Mouse (Mus musculus): ENCODE data around the gene Atp8b2.

Gene Atp8b2

DNA sequence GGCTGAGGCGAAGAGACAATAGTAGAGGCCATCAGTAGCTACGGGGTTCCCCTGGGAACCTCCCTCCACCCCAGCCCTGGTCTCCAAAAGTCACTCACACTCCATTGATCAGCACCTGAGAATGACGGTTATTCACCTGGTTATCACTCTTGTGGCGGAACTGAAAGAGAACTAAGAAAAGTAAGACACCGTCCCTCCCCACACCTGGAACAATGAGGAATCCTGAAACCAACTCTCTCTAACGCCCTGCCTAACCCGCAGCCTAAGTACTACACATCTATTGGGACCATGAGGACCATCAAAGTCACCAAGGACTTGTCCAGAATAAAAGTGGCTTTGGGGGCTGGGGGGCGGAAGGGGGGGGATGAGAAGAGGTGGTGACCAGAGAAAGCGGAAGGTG, 5.4 kb downstream of the Atp8b2 start:
- 90% methylated on average over 9 of the region's 9 CpGs for WGBS

DNA sequence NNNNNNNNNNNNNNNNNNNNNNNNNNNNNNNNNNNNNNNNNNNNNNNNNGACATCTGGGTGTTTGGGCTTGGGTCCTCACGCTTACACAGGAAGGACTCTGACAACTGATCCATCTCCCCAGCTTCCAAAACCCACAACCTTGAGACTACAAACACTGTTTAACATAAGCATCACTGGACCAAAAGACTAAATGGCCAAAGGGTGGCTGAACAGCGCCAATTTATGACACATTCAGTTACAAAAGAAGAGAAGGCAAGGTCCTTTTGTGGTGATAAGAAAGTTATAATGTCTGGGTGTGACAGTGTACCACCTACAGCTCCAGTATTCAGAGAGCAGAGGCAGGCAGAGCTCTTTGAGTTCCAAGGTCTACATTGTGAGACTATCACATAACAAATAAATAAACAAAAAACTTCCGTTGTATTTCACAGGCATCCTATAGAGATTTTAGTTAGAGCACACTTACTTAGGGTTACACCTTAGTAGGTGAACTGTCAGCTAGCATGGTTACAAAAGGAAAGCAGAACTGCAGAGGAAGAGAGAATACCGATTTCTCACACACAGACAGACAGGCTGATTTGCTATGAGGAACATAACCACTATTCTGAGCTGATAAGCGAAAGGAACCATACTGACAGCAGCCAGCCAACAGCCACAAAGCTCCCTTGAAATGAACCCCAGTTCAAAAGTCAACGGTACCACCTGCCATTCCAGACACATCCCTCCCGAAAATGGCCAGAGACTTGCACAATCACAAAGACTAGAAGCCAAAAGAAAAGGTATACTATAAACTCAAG, 6.9 kb downstream of the Atp8b2 start:
- WGBS = 89% methylated on average over 7 of the region's 7 CpGs

DNA sequence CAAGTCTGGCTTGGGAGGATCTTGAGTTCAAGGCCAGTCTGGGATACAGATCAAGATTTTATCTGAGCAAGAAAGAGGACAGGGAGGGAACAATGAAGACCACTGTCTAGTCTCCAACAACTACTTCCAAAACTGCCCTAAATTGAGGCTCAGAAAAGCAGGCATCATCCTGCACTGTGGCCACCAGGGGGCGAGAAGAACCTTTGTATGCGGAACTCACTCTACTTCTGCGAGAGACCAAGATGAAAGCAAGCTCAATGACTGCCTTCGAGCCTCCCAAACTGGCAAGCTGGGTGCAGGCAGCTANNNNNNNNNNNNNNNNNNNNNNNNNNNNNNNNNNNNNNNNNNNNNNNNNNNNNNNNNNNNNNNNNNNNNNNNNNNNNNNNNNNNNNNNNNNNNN, 9.9 kb downstream of the Atp8b2 start:
- WGBS = 2% methylated on average over 4 of the region's 4 CpGs

DNA sequence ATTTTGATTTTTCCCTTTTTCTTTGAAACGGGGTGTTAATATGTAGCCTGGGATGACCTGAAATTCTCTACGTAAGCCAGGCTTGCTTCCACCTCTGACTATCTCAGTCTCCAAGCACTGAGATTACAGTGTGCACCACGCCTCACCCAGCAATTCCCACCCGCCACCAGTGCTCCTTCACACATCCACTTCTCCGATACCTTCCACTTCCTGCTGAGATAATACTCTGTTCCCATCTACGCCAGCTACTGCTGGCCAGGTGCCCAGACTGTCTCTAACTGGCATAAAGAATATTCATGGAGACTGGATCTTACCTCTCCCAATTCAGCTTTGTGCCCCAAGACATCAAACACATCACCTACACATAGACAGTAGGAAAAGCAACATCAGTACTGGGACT, 14.7 kb downstream of the Atp8b2 start:
- 41% methylated on average over 6 of the region's 6 CpGs for WGBS

DNA sequence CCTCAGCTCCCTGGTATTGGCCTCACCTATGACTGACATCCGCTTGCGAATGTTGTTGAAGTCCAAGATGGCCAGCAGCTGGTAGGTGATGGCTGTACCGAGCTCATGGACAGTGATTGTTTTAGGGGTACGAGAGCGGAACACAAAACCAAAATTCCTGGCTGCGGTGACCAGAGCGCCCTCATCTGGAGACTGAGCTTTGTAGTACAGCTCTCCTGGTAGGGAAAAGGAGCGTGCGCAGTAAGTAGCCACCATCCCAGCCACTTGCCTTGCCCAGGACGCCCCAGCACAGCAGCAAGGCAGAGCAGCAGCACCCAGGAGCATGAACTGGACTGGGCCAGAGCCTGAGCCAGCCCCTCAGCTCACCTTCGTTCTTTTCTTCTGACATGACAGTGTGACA, 15.3 kb downstream of the Atp8b2 start:
- 85% methylated on average over 11 of the region's 11 CpGs for WGBS

DNA sequence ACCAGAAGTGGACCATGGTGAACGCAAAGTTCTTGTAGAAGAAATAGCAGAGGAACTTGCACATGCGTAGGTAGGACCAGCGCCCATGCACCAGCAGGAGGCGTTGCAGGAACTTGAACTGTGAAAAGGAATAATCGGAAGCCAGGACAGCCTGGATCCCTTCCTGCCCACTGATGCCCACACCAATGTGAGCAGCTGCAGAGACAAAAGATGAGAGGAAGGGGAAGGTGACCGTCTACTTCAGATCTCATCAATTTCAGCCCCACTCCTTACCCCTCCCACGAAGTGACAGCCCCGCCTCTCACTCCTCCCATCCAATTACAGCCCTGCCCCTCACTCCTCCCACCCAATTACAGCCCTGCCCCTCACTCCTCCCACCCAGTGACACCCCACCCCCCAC, 18.3 kb downstream of the Atp8b2 start:
- WGBS = 68% methylated on average over 8 of the region's 8 CpGs

DNA sequence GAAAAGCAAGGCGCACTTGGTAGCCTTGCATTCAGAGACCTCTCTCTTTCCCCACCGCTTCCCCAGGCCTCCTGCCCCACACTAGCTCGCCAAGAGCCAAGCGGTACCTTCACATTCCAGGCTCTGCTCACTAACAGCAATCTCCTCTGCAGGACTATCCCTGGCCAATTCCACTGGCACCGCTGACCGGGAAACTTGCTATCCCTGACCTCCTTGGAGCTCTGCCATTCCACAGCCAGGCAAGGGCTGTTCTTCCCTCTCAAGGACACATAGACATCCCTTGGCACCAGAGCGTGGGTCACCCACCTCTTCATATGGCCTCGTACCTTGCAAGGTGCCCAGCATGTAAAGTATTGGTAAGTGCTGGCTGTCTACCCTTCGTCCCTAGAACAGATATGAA, 20.4 kb downstream of the Atp8b2 start:
- 77% methylated on average over 9 of the region's 9 CpGs for WGBS

DNA sequence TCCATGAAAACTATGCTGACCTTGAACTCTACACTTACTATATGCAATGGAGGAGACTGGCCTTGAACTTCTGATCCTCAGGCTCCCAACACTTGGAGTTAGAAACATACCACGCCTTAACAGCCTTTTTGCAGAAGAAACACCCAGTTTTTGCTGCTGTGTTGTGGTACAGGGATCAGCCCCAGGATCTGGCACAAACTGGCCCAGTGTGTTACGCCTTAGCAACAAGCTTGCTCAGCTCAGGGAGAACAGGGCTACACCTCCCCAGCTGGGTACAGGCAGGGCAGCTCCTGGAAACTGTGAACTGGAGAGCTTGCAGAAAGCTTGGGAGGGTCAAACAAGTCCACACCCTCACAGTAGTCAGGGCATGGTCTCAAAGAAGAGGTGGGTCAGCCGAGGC, 26.8 kb downstream of the Atp8b2 start:
- 91% methylated on average over 3 of the region's 3 CpGs for WGBS

DNA sequence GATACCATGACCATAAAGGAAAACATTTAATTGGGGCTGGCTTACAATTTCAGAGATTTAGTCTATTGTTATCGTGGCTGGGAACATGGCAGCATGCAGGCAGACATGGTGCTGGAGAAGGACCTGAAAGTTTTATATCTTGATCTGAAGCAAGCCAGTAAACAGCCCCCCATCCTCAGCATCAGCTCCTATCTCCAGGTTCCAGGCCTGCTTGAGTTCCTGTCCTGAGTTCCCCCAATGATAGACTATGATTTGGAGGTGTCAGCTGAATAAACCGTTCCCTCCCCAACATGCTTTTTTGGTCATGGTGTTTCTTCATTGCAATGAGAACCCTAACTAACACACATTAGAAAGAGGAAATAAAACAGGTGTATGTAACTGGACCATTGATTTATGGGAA, 30.4 kb downstream of the Atp8b2 start:
- 93% methylated on average over 2 of the region's 2 CpGs for WGBS

DNA sequence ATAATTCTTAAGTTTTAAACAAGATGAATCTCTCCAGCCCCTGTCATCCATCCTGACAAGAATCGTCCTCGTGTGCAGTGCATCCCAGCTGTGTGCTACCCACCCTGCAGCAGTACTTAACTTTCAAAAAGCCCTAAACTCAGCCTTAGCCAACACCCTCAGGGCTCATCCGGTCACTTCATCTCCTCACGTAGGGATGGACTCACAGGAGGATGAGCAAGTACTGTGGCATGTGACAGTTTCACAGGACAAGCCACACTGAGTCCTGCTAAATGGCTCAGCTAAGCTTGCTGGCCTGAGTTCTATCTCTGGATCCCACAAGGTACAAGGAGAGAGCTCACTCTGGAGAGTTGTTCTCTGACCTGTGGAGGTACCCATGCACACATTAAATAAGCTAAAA, 34.4 kb downstream of the Atp8b2 start:
- 88% methylated on average over 4 of the region's 4 CpGs for WGBS

DNA sequence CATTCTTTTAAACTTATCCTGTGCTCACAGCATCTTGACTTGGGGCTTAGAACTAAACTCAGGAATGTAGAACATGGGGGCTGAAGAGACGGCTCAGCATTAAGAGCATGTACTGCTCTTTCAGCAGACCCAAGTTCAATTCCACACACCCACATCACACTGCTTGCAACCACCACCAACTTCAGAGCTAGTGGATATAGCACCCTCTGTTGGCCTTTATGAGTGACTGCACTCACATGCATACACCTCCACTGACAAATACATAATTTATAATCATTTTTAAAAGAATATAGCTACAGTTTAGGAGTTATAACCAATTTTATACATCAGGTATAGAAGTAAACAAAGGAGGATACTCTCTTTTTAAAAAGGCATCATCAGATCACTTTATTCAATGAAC, 36.9 kb downstream of the Atp8b2 start:
- WGBS = 100% methylated on average over 1 of the region's 1 CpGs

DNA sequence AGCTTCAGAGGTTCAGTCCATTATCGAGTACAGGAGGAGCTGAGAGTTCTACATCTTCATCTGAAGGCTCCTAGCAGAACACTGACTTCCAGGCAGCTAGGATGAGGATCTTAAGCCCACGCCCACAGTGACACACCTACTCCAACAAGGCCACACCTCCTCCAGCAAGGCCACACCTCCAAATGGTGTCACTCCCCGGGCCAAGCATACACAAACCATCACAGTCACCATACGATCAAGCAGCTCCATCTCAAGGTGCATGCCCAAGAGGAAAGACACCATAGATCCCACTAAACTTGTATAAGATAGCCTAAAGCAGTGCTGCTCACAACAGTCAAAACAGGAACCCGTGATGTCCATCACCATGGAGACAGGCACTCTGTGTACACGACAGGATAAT, 42.6 kb downstream of the Atp8b2 start:
- 72% methylated on average over 6 of the region's 6 CpGs for WGBS

DNA sequence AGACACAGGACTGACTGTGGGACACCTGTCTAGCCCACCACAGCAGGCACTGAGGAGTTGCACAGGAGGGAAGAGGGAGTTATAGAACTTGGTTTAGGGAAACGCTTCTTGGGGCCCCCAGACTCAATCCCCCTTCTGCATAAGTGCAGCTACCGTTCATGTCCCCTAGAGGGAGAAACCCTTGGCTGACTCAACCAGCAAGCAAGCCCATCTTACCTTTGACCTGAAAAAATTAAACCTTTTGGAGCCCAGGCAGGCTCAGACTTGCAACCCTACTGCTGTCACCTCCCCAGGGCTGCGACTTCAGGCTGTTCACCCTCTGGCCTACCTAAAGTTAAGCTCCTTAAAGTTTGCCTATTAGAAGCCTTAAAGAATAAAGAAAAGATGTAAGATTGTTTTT, 45.9 kb downstream of the Atp8b2 start:
- 70% methylated on average over 3 of the region's 3 CpGs for WGBS

DNA sequence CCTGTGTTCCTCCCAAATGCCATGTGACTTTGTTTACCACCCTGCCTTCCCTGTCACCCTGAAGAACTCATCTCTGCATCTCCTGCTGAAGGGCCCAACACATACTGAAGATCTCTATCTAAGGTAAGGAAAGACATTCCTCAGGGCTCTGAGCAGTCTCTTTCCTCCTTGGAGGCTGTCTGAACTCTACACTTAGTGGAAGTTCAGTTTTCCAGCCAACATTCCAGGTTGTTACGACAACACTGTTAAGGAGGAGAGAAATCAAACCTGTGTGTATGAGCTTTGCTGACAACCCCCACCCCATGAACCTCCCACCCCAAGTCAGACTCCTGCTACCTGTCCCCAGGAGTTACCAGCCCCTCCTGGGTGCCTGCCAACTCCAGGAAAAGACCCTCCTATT, 46.7 kb downstream of the Atp8b2 start:
- 96% methylated on average over 1 of the region's 1 CpGs for WGBS

DNA sequence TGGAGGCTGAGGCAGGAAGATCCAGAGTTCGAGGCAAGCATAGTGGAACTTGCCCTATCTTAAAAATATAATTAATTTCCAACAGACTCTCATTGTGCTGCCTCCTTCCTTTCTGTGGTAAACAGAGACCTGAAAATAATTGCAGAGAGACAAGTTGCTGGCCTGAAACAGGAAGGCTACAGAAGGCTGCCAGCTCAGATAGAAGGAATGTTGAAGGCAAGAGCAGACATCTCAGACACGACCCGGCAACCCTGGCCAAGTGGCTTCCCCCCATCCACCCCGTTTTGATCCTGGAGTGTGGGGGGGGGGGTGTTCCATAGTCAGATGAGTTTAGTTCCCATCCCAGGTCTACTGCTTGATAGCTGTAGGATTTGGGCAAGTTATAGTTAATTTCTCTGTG, 48.6 kb downstream of the Atp8b2 start:
- 79% methylated on average over 4 of the region's 4 CpGs for WGBS

DNA sequence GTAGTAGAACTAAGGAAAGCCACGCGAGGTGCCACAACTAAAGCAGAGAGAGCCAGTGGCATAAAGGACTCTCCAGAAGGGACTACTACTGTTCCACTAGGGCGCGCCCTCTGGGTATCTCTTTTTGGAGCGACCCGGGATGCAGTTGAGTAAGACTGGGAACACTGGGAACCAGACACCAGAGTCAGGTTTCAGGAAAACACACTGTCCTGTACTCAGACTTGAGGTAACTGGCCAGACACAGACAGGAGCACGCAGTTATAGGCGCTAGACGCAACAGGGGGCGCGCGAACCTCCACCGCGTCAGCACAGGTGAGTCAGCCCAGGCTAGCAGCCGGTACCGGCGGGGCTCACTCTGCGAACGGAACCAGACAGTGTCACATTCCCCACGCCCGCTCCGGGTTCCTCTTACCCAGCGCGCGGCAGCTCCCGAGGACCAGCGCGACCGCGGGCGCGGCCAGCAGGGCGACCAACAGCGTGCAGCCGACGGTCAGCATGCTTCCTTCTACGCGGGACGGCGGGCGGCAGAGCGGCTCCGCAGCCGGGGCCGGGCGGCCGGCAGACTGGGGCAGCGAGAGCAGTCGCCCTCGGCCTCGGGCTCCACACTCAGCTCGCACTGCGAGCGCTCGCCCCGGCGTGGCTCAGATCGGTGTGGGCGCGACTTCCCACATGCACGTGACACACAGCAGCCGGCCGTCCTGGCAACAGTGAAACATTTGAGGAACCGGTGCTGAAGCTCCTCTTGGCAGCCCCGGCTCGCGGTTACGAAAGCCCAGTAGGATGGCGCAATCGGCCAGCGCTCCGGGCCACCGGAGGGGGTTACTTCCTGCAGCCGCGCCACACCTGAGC, 50.5 kb downstream of the Atp8b2 start, which contains the start of gene Il6ra:
TSS of gene Il6ra (minus strand) at position 654 of the 849 bp plus-strand sequence.
- 2% methylated on average over 74 of the region's 75 CpGs for WGBS

DNA sequence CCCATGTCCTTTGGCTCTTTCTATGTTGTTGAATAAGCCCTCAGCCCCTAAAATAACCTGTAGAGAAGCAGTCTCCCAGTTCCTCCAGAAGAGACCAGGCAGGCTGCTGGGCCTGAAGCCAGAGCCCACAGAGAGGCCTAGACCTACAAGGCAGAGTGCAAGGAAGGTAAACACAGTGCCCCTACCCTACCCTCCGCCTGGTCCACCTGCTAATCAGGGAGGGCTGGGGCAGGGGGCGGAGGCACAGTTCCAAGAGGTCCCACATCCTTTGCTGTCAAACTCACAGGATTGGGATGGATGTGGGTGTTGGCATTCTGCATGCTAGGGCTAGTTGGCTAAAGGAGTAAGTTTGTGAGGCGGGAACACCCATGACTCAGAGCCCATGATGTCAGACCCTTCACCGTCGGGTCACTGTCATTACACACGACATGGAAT, 51.2 kb downstream of the Atp8b2 start:
- WGBS = 43% methylated on average over 6 of the region's 6 CpGs

DNA sequence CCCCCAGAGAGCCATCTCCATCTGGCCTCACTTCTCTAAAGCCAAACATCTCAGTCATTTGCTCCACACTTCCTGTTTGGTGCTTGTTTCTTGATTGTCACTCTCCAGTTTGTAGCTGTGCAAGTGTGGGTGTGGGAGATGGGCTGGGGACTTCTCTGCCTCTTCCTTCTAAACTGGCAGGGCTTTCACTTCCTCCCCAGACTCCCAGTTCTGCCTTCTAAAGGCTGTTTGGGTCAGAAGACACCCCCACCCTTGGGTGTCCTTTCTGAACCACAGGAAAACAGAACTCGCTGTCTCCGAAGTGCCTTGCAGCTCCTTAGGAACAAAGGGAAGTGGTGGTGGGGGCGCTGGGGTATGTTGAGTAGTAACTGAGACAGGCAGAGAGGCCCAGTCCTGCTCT, 52.1 kb downstream of the Atp8b2 start:
- 94% methylated on average over 3 of the region's 3 CpGs for WGBS

DNA sequence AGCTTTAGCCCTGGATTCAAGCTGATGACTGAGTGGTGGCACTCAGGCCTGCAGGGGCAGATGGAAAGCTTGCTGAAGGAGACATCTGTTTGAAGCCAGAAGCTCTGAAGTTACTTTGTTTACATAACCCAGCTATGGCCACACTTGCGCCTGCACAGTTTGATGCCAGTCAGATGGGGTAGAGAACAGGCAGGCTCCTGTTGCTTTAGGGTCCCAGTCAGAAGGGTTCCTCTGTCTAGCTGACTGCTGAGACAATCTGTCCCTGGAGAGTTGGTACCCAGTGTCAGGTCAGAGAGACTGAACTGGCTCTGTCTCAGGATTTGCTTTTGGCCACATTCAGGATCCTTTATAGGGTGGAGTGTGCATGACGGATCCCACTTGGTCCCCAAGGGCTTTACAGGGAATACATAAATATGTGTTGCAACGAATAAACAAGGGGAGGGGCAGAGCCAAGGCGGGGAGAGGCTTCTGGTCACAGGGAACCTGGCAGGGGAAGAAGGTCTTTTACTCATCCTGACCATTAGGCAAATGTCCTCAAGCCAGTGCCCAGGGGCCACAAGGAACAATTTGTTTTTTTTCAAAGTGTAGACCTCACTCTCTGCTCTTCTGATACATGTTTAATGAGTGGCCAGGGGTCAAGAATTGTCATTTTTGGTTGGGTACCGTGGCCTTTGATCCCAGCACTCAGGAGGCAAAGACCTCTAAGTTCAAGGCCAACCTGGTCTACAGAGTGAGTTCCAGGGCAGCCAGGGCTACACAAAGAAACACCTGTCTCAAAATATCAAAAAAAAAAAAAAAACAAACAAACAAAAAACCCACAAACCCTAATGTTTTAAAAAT, 53.4 kb downstream of the Atp8b2 start:
- 69% methylated on average over 5 of the region's 5 CpGs for WGBS

DNA sequence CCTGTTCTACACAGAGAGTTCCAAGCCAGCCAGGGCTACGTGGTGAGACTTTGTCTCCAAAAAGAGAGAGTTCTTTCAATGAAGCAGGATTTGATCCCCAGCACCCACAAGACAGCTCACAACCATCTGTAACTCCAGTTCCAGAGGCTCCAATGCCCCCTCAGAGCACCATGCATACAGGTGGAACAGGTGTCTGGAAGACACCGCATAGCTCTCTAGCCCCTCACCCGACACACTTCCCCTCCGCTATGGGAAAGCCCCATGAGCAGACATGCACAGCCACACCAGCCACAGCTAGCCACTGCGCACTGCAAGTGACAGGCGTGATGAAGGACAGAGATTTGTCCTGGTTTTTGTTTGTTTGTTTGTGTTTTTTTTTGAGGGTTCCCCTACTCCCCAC, 54.5 kb downstream of the Atp8b2 start:
- WGBS = 91% methylated on average over 6 of the region's 6 CpGs

DNA sequence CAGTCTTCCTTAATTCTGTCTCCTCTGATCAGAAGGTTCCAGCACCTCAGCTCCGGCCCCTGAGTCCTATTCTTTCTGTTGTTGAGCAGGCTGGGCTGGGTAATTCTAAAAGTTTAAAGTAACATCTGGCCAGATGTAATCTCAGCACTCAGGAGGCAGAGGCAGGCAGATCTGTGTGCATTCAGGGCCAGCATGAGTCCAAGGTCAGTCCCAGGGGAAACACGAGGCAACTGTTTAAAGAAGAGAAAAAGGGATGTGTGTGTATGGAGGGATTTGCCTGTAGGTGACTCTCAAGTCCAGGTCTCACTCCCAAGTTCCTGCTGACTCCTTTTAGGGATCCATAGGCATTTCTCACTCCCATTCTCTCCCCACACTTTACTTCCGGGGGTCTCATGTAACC, 55.5 kb downstream of the Atp8b2 start:
- 89% methylated on average over 3 of the region's 3 CpGs for WGBS

DNA sequence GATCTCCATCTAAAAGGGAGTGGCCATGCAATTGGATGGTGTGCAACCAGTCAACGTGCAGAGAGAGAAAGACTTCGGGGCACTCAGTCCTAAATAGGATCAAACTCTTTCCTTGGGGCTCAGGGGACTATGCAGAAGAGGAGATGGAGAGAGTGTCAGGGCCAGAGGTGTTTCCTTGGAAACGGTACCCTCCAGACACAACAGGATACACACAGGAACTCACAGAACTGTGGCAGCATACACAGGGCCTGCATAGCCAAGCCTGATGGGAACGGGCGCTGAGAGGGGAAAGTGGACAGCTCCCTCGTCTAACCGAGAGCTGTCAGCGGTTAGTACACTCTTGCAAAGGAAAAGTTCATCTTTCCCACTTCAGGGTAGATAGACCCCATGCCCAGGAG, 63.8 kb downstream of the Atp8b2 start:
- 79% methylated on average over 8 of the region's 8 CpGs for WGBS
